Mouse (Mus musculus): ENCODE results near the gene Olfr338.
"Not testable (repeated sequence)": the region's sequence is repeated elsewhere in the genome, so short reads cannot be mapped to it uniquely, and the experiment has no call there.

Olfr338 gene

GRCm38 (mm10) chr2:36373219-36373618 lies at the start of gene Olfr338:
TSS of gene Olfr338 (plus strand) at chr2:36373519.
- no peak for DNase-seq

GRCm38 (mm10) chr2:36415174-36415573 lies 41.9 kb downstream of the Olfr338 start:
- DNase-seq: not testable (repeated sequence)

GRCm38 (mm10) chr2:36415591-36415990 lies 42.3 kb downstream of the Olfr338 start:
- not testable (repeated sequence) for DNase-seq

GRCm38 (mm10) chr2:36418647-36419046 lies 45.3 kb downstream of the Olfr338 start, which contains the start of gene Olfr339:
TSS of gene Olfr339 (plus strand) at chr2:36418947.
- no peak for DNase-seq
